Mouse (Mus musculus): Measurements from ENCODE around the gene Sec11a. TPM values are rescaled to one million over a fixed set of nuclear protein-coding genes. Genes with fewer than 3 reads are reported as not detected.
A peak's percentile ranks its signal among the peaks of the same experiment; 100 is the strongest.
"Not testable (repeated sequence)": the region's sequence is repeated elsewhere in the genome, so short reads cannot be mapped to it uniquely, and the experiment has no call there.

Gene Sec11a
- polyA plus RNA-seq, 1 experiment from 2014 or later, result 82.0 TPM

- 53% methylated on average over 3 of the region's 3 CpGs for WGBS (ENCODE audit: insufficient replicate concordance)
- Histone ChIP-seq H3K9ac (replicated peaks) (no peak overlapping the region), H3K36me3 (replicated peaks; ENCODE audit: insufficient read depth, low read length) (no peaks in the 10 kb centered on the region), H3K4me3 (ENCODE audit: low read depth, low read length) (no peak overlapping the region), H3K4me2 (ENCODE audit: low read depth, low read length) (no peak overlapping the region), H3K27ac (ENCODE audit: low read depth) (no peak overlapping the region), H3K9me3 (ENCODE audit: low read length) (no peaks in the 10 kb centered on the region), H3K27me3 (ENCODE audit: insufficient read depth, low read length) (no peaks in the 10 kb centered on the region), H3K4me1 (ENCODE audit: insufficient read depth) (no peaks in the 10 kb centered on the region)
- DNase-seq, result no peak
- ATAC-seq, result no peak
- TF ChIP-seq EP300 (IDR thresholded peaks at IDR 0.05; ENCODE audit: low read depth), result no peak
Measured at GRCm38 (mm10) chr7:80959003-80959402, 11.4 kb upstream of the Sec11a start.

- DNase-seq, result no peak
- 88% methylated on average over 2 of the region's 2 CpGs for WGBS (ENCODE audit: insufficient replicate concordance)
- Histone ChIP-seq H3K9me3 (ENCODE audit: low read length) (no peaks in the 10 kb centered on the region), H3K27ac (ENCODE audit: low read depth) (no peak overlapping the region), H3K4me1 (ENCODE audit: insufficient read depth) (no peaks in the 10 kb centered on the region), H3K4me3 (ENCODE audit: low read depth, low read length) (no peak overlapping the region), H3K36me3 (replicated peaks; ENCODE audit: insufficient read depth, low read length) (no peaks in the 10 kb centered on the region), H3K27me3 (ENCODE audit: insufficient read depth, low read length) (no peaks in the 10 kb centered on the region), H3K9ac (replicated peaks) (no peak overlapping the region), H3K4me2 (ENCODE audit: low read depth, low read length) (no peak overlapping the region)
- TF ChIP-seq CTCF (IDR thresholded peaks at IDR 0.05; ENCODE audit: low read depth), result no peak
- no peak for TF ChIP-seq EP300 (IDR thresholded peaks at IDR 0.05; ENCODE audit: low read depth)
- ATAC-seq, result no peak
Measured at GRCm38 (mm10) chr7:80956891-80957290, 9.3 kb upstream of the Sec11a start.

GRCm38 (mm10) chr7:80954251-80954650 is 6.7 kb upstream of the Sec11a start:
- Histone ChIP-seq H3K4me3 (ENCODE audit: low read depth, low read length) (no peak overlapping the region), H3K4me2 (ENCODE audit: low read depth, low read length) (no peak overlapping the region), H3K36me3 (replicated peaks; ENCODE audit: insufficient read depth, low read length) (no peaks in the 10 kb centered on the region), H3K9ac (replicated peaks) (no peak overlapping the region), H3K27me3 (ENCODE audit: insufficient read depth, low read length) (no peaks in the 10 kb centered on the region), H3K4me1 (ENCODE audit: insufficient read depth) (peaks cover 2% of the 10 kb centered on the region; the same call in 1 of the 2 replicates), H3K27ac (ENCODE audit: low read depth) (no peak overlapping the region), H3K9me3 (ENCODE audit: low read length) (no peaks in the 10 kb centered on the region)
- DNase-seq (no peak), ATAC-seq (no peak)
- TF ChIP-seq EP300 (IDR thresholded peaks at IDR 0.05; ENCODE audit: low read depth) (no peak), CTCF (IDR thresholded peaks at IDR 0.05; ENCODE audit: low read depth) (no peak)
- 72% methylated on average over 2 of the region's 2 CpGs for WGBS (ENCODE audit: insufficient replicate concordance)

GRCm38 (mm10) chr7:80952140-80952539 is 4.6 kb upstream of the Sec11a start:
- ATAC-seq (no peak), DNase-seq (no peak)
- H3K4me1 ChIP-seq (ENCODE audit: insufficient read depth), result peaks cover 2% of the 10 kb centered on the region; the same call in 1 of the 2 replicates
- TF ChIP-seq EP300 (IDR thresholded peaks at IDR 0.05; ENCODE audit: low read depth), result no peak
- H3K4me3 ChIP-seq (ENCODE audit: low read depth, low read length), result no peak overlapping the region
- WGBS (ENCODE audit: insufficient replicate concordance), result 49% methylated on average over 3 of the region's 3 CpGs
- no peaks in the 10 kb centered on the region for H3K9me3 ChIP-seq (ENCODE audit: low read length)
- H3K4me2 ChIP-seq (ENCODE audit: low read depth, low read length), result no peak overlapping the region
- no peak overlapping the region for H3K9ac ChIP-seq (replicated peaks)
- H3K36me3 ChIP-seq (replicated peaks; ENCODE audit: insufficient read depth, low read length), result no peaks in the 10 kb centered on the region
- no peak overlapping the region for H3K27ac ChIP-seq (ENCODE audit: low read depth)
- H3K27me3 ChIP-seq (ENCODE audit: insufficient read depth, low read length), result no peaks in the 10 kb centered on the region

- ATAC-seq (no peak), DNase-seq (no peak)
- Histone ChIP-seq H3K27me3 (ENCODE audit: insufficient read depth, low read length) (no peaks in the 10 kb centered on the region), H3K4me2 (ENCODE audit: low read depth, low read length) (no peak overlapping the region), H3K4me3 (ENCODE audit: low read depth, low read length) (no peak overlapping the region), H3K9ac (replicated peaks) (no peak overlapping the region), H3K9me3 (ENCODE audit: low read length) (no peaks in the 10 kb centered on the region), H3K27ac (ENCODE audit: low read depth) (0 out of 2 replicates have a peak overlapping the region, but pooled peaks have one; percentile 56), H3K4me1 (ENCODE audit: insufficient read depth) (peaks cover 4% of the 10 kb centered on the region), H3K36me3 (replicated peaks; ENCODE audit: insufficient read depth, low read length) (no peaks in the 10 kb centered on the region)
- 76% methylated on average over 4 of the region's 4 CpGs for WGBS (ENCODE audit: insufficient replicate concordance)
- TF ChIP-seq CTCF (IDR thresholded peaks at IDR 0.05; ENCODE audit: low read depth), result no peak
- no peak for TF ChIP-seq EP300 (IDR thresholded peaks at IDR 0.05; ENCODE audit: low read depth)
Measured at GRCm38 (mm10) chr7:80951461-80951860, 3.9 kb upstream of the Sec11a start.

- DNase-seq (no peak), ATAC-seq (no peak)
- Histone ChIP-seq H3K27ac (ENCODE audit: low read depth) (no peak overlapping the region), H3K4me3 (ENCODE audit: low read depth, low read length) (no peak overlapping the region), H3K36me3 (replicated peaks; ENCODE audit: insufficient read depth, low read length) (peaks cover 6% of the 10 kb centered on the region; the same call in 1 of the 2 replicates), H3K9me3 (ENCODE audit: low read length) (no peaks in the 10 kb centered on the region), H3K27me3 (ENCODE audit: insufficient read depth, low read length) (no peaks in the 10 kb centered on the region), H3K9ac (replicated peaks) (no peak overlapping the region), H3K4me1 (ENCODE audit: insufficient read depth) (peaks cover 3% of the 10 kb centered on the region; the same call in 1 of the 2 replicates), H3K4me2 (ENCODE audit: low read depth, low read length) (no peak overlapping the region)
- TF ChIP-seq CTCF (IDR thresholded peaks at IDR 0.05; ENCODE audit: low read depth) (no peak), EP300 (IDR thresholded peaks at IDR 0.05; ENCODE audit: low read depth) (no peak)
- 78% methylated on average over 4 of the region's 4 CpGs for WGBS (ENCODE audit: insufficient replicate concordance)
Measured at GRCm38 (mm10) chr7:80939808-80940207, 7.8 kb downstream of the Sec11a start.

- not testable (repeated sequence) for ATAC-seq, DNase-seq
Measured at GRCm38 (mm10) chr7:80937304-80937666, 10.3 kb downstream of the Sec11a start.

GRCm38 (mm10) chr7:80936617-80937303 is 10.8 kb downstream of the Sec11a start:
- not testable (repeated sequence) for H3K4me2 ChIP-seq (ENCODE audit: low read depth, low read length)
- peak; percentile 19; the same call in 1 of the 2 replicates for ATAC-seq
- WGBS (ENCODE audit: insufficient replicate concordance), result 28% methylated on average over 7 of the region's 7 CpGs

More at GRCm38 (mm10) chr7:80937304-80937666, 10.3 kb downstream of the Sec11a start:
- not testable (repeated sequence) for H3K27ac ChIP-seq (ENCODE audit: low read depth); H3K9me3 ChIP-seq (ENCODE audit: low read length); H3K27me3 ChIP-seq (ENCODE audit: insufficient read depth, low read length); H3K9ac ChIP-seq (replicated peaks); H3K4me1 ChIP-seq (ENCODE audit: insufficient read depth); H3K4me2 ChIP-seq (ENCODE audit: low read depth, low read length); H3K4me3 ChIP-seq (ENCODE audit: low read depth, low read length)
- H3K36me3 ChIP-seq (replicated peaks; ENCODE audit: insufficient read depth, low read length), result peaks cover 23% of the 10 kb centered on the region

More at GRCm38 (mm10) chr7:80936617-80937303, 10.8 kb downstream of the Sec11a start:
- not testable (repeated sequence) for H3K4me1 ChIP-seq (ENCODE audit: insufficient read depth); DNase-seq; H3K27me3 ChIP-seq (ENCODE audit: insufficient read depth, low read length); H3K4me3 ChIP-seq (ENCODE audit: low read depth, low read length); H3K27ac ChIP-seq (ENCODE audit: low read depth); H3K9me3 ChIP-seq (ENCODE audit: low read length); H3K9ac ChIP-seq (replicated peaks)
- peaks cover 26% of the 10 kb centered on the region for H3K36me3 ChIP-seq (replicated peaks; ENCODE audit: insufficient read depth, low read length)
